Mouse (Mus musculus) G1E (cell line): Measurements from ENCODE around the gene Btaf1.

Experiments
- CTCF ChIP-seq: IDR thresholded peaks from 2 replicates; pipeline ENCODE4 v1.5.1; 2012; ENCODE audit warnings: low read depth, low read length, inconsistent platforms, mixed read lengths
- GATA1 ChIP-seq: IDR thresholded peaks from 2 replicates; pipeline ENCODE4 v1.6.1; 2012; ENCODE audit warnings: borderline replicate concordance, low read length, inconsistent platforms, mixed read lengths
- TAL1 ChIP-seq: conservative IDR thresholded peaks from 2 replicates; pipeline ENCODE4 v1.6.1; 2012; ENCODE audit warnings: low read depth, low read length, inconsistent platforms, mixed read lengths

DNA sequence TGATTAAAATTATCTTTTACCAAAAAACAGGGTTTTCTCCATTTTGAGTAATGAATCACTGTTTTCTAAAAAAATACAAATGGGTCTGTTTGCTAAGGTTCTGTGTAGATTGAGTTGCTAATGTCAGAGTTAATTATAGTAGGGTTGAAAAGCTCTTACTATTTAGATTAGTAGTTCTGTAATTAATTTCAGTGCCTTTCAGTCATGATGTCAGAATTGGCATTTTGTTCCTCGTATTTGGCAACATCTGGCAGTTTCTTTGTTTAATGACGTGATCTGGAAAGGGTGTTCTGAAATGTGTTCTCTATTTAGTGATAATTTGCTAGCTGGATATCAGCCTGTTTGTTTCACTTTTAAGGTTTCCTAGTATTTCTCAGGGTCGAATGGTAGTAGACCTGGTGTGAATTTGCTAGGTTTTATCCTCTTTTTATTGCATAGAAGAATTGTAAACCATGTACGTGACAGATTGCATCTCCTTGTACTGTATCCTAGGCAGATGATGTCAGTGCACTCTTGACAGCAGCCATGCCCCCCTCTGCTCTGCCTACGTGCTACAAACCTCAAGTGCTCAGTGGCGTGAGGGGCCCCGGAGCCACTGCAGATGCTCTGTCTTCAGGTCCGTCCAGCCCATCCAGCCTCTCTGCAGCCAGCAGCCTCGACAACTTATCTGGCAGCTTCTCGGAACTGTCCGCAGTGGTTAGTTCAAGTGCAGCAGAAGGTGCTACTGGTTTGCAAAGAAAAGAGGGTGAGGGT lies 47.0 kb upstream of the Btaf1 start:
- TF ChIP-seq CTCF (no peak), TAL1 (no peak), GATA1 (no peak)
